Mouse (Mus musculus): Measurements from ENCODE around the gene Samhd1. TPM values are rescaled to one million over a fixed set of nuclear protein-coding genes. Genes with fewer than 3 reads are reported as not detected.

Samhd1 gene
- total RNA-seq, 2 experiments from 2014 or later, result 12.7 to 13.9 TPM

DNA sequence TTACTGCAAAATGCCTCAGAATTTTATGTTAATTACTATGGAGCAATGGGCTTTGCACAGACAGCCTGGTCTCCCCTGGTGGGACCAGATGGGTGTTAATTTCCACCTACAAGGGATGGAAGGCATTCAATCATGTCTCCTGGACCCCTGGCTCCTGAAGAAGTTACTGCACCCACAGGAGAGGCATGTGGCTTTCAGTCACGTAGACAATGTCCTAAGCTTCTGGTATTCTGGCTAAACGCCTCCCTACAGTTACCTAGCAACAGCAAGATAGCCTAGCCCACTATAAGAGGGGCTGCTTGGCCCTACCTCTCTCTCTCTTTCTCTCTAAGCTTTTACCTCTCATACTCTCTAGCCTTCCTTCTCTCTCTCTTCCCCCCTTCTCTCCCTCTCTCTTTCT lies 32.8 kb downstream of the Samhd1 start:
- no peak for DNase-seq (ENCODE audit: low spot score in 2 of 2)

DNA sequence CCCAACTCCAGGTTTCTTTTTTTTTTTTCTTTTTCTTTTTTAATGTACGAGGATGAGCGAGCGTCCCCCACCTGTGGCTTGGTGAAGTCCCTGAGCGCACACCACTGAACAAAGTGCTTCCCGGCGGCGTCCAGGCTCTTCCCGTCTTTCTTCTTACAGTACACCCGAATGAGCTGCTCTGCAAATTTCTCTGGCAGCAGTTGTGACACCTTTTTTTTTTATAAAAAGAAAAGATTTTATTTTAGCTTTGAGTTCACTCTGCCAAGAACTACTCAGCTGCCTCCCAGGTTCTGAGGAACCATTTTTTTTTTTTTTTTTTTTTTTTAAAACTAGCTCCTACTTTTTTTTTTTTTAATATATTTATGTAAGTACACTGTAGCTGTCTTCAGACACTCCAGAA lies 33.4 kb downstream of the Samhd1 start:
- no peak for DNase-seq (ENCODE audit: low spot score in 2 of 2)

DNA sequence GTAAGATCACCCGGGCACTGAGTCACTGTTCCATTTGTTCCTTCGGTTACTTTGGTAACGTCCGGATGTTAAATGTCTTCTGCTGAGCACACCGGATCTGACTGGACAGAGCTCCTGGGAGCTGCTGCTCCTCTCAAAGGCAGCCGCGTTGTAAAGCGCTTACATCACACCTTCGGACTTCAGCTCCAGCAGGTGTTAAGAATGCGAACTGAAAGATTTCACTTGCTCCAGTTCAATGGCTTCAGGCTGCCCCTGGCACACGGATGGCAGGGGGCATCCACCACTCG lies 34.8 kb downstream of the Samhd1 start:
- no peak for DNase-seq (ENCODE audit: low spot score in 2 of 2)

DNA sequence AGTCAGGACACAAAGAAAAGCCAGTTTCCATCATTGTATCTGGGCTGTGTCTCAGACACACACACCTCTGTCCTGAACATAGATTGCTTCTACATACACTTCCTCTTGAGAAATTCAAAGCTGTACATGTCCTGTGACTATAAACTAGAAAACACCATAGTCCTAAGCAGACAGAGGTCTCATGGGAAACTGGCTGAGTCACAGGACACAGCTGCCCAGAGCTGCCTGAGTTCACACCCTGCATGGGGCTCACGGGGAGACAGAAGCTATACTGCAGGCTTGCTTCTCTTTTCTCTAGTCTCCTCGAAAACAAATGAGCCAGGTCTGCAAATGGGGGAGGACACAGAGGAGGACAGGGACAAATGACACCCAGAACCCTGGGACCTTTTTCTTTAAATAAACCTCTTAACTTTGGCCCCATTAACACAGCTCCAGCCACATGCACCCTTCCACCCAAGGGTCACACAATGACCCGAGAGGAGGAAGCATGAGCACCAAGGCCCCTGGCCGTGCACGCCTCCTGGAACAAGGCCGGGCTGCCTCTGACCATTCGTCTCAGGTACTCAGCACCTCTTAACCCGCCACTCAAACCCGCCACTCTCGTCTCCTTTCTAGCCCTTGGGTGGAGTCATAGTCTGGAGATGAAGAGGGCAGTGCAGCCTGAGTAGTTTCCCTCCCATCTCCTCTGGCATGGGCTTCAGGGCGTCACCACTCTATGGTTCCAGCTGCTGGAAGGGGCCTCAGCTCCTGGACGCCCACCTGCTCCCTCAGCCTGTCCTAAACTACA lies 35.3 kb downstream of the Samhd1 start:
- DNase-seq (ENCODE audit: low spot score in 2 of 2), result no peak

DNA sequence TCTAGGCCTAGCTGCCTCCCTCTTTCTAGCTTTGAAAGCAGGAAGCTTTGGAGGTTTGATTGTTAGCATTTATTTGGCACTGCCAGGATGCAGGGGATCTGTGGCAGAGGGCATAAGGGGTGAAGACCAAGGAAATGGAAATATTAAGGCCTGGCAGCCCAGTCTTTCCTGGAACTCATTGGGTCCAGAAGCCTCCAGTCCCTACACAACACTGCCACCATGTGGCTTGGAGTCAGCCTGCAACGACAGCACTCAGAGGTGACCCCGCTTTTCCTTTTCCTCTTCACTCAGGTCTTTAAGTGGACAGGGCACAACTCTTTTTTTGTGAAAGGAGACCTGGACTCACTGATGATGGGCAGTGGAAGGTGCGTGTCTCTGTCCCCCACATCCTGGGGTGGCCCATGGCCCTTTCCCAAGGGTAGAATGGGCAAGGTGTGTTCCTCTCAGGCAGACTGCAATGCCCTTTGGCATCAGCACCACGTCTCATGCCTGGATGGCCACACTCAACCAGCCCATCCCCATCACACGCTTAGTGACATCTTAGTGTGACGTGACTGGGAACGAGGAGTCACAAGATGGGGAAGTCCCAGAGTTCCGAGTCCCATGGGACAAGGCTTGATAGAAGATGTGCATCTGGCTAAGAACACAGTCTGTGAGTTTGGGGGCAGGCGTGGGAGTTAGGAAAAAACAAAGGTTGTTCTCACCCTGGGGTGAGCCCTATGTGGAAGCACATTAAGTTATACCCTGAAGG lies 39.9 kb downstream of the Samhd1 start:
- peak; percentile 66 to 77 for DNase-seq (ENCODE audit: low spot score in 2 of 2)

DNA sequence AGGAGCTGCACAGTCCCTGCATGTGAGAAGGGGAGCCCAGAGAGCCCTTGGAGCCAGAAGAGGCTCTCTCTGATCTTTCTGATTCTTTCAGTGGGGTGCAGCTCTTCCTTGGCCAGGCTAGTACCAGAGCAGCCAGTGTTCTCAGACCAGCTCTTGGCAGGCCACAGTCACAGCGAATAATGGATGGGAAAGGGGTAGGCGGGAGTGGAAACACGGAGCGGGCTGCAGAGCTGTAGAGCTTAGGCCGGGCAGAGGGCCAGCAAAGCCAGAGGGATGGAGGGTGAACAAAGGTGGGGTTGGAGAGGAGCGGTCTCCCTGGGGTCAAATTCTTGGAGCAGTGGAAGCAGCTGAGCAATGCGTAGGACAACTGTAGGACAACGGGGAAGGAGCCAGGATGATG lies 43.0 kb downstream of the Samhd1 start:
- DNase-seq (ENCODE audit: low spot score in 2 of 2), result peak in 1 of 2 experiments; percentile 33

DNA sequence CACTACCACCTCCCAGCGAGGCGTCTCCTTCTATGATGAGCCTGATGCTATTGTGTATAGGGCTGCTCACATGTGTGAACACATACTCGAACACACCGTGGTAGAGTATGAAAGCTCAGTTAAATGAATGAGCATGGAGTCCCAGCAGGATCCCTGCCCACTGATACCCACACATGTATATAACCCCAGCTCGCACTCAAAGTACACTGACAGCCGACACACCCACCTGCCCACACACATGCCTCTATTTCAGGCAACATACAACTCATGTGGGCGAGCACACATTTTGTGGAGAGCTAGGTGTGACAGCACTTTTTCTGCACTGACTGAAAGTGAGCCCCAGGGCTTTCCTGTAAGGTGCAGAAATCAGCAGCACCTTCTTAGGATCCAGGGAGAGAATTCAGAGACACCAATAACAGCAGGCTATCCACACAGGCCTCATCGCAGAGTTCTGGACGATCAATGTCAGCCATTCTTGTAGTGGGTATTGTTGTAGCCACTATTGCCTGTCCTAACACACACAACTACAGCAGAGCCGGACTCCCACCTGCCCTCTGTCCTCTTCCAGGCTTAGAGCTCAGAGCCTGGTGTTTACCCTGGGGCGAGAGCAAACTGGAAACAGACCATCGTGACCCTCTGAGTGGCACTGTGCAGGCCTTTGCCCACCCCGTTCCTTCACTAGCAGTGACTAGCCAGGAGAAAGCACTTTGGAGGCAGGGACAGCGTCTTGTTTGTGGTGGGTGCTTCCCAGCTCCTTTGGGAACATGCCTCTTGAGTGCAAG lies 47.3 kb downstream of the Samhd1 start:
- peak; percentile 55 to 71 for DNase-seq (ENCODE audit: low spot score in 2 of 2)

DNA sequence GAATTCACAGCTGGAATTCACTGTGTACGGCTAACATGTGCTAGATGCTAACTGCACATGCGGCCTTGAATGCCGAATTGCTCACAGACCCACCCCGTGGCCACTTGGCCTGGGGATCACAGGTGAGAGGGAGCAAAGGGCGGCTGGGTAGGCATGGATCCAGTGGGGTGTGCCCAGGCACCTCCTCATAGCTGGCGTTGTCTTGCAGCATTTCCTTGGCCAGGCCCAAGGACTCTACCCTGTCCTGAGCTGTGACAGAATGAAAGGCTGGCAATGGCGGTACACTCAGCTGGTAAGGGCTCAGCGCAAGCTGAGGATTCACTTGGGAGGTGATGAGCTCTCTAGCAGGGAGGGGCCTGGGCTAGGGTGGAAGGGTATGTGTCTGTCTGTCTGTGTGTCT lies 48.3 kb downstream of the Samhd1 start, which contains the start of gene Tldc2:
Tldc2 (plus strand) TSS at position 260 of the 400 bp plus-strand sequence.
- no peak for DNase-seq (ENCODE audit: low spot score in 2 of 2)

DNA sequence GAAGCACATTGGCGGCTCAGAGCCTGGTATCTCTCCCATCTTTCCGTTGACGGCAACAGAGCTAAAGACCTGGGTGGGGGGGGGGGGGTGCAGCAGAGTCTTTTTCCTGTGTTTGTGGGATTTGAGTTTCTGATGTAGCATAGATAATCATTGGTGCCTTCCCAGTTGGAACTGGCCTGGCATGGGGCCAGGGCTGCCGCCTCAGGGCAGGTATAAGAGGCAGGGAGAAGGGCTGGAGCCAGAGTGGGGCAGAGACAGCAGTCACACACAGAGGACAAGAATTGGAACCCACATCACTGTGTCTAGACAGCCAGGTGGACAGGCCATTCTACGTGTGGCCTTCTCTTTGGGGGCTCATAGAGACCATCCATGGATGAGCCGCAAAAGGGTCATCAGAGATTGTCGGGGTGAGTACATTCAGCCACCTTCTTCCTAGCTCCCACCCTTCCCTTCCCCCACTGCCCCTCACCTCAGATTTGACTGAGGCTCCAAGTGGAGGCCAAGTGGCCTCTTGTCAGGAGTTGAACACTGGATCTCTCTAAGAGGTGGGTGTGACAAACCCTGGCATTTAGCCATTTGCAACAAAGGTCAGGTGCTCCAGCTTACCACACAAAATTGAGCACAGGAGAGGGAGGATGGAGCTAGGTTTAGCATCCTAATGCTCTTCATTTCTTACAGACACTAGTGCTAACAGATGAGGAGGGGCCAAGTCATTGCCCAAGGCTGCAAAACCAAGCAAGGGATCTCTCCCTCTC lies 50.1 kb downstream of the Samhd1 start:
- DNase-seq (ENCODE audit: low spot score in 2 of 2), result no peak

DNA sequence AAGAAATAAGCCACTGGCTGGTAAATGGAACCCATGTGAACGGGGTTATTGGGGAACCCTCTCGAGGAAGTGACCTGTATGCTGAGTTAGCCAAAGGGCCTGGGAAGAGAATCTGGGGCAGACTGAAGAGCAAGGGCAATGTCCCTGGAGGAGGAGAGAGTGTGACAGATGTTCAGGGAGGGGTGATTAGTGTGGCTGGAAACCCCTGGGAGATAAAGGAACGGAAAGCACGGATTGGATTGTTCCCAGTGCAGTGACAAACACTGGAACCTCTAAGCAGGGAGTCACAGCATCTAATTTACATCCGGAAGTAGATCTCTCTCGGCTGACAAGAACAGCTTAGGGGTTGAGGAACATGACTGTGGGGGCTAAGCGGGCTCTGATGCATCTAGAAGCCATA lies 53.1 kb downstream of the Samhd1 start:
- no peak for DNase-seq (ENCODE audit: low spot score in 2 of 2)

DNA sequence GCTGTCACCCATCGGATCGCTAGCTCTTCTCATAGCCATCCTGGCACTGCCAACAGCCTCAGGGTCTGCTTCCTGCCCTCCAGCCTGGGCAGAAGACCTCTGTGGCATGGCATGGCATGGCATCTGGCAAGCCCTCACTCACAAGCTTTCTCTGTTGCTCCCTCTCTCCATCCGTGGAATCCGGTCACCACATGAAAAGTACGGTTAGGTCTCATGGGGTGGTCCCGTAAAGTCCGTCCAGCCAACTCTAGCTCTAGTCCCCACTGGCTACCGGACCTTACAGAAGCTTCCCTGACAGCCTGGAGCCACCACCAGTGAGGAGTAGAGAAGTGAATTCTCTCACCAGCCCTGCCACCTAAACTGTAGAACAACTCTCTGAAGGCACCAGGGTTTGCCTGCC lies 53.7 kb downstream of the Samhd1 start:
- no peak for DNase-seq (ENCODE audit: low spot score in 2 of 2)

DNA sequence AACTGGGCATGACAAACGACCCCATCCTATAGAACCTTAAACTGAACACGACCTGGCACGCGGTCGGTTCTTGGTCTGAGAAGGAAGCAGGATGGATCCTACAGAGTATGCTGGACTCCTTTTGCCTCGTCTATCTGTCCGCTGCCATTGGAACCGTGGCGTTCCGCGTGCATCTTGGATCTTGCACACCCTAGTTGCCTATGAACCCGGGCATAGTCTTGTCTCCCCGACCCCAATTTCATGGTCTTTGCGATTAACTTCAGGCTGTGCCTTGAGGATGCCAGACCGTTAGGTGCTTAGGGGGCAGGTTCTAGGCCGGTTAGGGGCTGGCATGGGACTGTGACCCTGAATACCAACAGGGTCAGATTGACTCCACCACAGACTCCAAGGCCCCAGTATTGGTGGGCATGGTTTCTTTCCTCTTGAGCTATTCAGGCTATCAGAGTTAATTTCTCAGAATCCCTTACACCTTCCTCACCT lies 55.3 kb downstream of the Samhd1 start:
- no peak for DNase-seq (ENCODE audit: low spot score in 2 of 2)

DNA sequence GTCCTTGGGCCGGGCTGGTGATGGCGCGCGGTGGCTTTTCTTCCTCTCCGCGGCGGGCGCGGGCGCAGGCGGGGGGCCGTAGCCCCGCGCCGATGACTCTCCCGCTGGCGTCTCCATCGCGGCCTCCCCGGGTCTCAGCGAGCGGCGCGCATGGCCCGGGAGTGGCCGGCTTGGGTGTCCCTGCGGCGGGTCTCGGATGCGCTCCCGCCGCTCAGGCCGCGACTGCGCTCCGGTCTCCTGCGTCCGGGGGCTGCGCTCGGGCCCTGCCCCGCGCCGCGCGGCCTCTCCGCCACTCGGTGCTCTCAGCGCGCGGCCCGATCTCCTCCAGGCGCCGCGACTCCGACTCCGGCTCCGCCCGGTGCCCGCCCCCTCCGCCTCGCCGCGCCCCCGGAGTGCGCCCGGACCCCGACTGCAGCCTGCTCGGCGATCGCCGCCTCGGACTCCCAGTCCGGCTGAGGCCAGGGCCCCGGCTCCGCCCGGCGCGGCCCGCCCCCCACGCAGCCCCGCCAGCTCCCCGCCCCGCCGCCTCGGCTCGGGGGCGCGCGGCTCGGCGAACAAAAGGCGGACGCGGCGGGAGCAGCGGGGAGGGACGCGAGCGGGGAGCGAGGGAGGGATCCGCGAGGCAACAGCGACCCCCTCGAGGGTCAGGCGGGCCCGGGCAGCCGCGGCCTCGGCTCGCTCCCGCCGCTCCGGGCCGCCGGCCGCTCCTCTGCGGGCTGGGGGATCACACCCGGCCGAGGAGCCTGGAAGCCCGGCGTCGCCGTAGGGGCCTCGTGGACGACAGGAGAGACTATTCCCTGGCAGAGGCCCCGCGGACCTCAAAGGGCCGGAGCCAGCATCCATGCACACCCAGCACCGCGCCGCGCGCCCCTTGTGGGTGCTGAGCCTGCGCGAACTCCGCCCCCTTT lies 56.0 kb downstream of the Samhd1 start, which contains the start of gene Soga1:
Soga1 (minus strand) TSS at position 462 of the 908 bp plus-strand sequence.
- peak; percentile 68 to 78 for DNase-seq (ENCODE audit: low spot score in 2 of 2)

DNA sequence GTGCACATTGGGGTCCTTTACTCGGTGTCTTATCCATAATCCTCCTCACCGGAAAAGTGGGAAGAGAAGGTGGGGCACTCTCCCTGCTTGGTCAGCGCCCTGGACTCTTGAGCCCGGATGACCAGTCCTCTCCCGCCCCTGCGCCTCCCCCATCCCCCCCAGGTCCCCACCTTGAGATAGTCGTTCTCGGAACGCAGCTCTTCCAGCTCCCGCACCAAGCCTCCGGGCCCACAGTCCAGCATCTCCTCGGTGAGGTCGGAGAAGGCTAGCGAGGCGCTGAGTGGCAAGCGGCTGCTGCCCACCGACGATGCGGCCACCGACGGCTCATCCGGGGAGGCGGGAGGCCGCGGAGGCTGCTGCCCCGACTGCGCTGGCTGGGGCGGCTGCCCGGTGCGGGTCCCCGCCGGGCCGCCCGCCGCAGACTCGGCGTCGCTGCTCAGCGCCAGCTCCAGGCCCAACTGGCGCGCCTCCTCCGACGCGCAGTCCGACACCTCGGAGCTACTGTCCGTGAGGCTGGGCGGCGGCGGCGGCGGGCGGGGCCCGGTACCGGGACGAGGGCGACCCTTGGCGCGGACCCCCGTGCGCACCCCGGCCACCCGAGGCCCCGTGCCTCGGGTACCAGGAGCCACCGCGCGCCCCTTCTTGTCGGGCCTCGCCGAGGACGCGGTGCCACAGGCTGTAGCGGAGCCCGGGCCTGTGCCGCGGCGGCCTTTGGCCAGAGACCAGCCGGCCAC lies 56.8 kb downstream of the Samhd1 start:
- peak in 1 of 2 experiments; percentile 26 for DNase-seq (ENCODE audit: low spot score in 2 of 2)

DNA sequence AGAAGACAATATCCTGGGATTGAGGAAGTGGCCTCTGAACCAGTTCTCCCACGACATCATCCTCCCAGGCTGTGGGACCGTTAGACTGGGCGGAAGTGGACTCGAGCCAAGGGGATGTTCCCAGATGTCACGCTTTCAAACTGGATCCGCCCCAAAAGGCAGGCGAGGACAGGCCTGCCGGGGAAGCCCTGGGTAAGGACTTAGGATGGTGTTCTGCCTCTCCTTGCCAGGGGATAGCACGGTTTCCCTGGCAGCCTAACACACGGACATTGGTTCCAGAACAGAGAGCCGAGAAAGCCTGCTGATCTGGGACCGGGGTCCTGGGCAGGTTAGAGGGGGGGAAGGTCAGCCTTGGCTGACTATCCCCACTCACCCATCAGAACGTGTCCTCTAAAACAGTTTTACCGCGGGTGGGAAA lies 57.4 kb downstream of the Samhd1 start:
- DNase-seq (ENCODE audit: low spot score in 2 of 2), result peak; percentile 47 to 64

DNA sequence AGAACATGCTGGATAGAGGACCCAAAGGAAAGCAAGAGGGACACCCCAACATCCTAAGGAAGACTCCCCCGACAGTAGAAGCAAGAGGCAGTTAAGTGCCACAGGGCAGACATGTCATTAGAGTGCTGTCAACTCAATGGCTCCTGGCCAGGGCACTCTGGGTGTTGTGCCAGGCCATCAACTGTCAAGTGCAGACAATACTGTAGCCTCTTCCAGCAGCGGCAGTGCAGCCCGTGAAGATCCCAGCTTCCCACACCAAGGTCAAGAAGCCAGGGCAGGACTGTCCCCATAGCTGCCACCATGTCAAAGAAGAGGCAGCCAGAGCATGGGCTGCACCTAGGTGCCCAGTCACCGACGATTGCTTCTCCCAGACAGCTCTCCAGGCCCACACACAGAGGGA lies 57.9 kb downstream of the Samhd1 start:
- no peak for DNase-seq (ENCODE audit: low spot score in 2 of 2)

DNA sequence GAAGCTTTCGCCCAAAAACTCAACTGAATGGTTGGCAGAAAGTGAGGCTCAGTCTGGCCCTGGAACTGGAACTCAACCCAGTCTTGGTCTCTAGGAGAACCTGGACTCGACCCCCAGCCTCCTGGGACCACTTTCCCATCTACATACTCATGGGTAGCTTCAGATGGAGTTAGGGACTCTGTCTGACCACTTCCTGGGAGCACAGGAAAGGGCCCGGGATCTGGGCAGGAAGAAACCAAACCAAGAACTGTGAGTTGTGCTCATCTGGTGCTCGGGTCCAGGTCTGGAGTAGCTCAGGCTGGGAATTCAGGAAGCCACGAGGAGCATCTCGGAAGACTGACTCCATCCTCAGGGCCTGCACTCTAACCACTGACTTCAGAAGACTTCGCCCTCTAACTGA lies 58.5 kb downstream of the Samhd1 start:
- DNase-seq (ENCODE audit: low spot score in 2 of 2), result no peak

DNA sequence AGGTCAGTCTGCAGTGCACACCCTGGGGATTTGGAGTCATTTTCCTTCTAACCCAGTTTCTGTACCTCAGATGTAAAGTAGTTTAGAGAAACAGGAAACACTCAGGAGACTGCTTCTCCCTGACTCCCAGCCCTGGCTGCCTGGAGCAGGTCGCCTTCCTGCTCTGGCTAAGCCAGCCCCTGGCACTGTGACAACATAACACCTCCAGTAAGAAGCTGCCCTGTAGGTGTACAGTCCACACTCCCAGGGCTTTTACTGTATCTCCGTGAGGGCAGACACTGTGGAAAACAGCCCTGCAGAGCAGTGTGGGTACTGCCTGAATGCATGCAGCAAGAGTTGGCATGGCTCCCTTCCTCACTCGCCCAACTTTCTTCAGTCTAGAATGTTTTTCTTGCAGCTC lies 59.4 kb downstream of the Samhd1 start:
- DNase-seq (ENCODE audit: low spot score in 2 of 2), result no peak

DNA sequence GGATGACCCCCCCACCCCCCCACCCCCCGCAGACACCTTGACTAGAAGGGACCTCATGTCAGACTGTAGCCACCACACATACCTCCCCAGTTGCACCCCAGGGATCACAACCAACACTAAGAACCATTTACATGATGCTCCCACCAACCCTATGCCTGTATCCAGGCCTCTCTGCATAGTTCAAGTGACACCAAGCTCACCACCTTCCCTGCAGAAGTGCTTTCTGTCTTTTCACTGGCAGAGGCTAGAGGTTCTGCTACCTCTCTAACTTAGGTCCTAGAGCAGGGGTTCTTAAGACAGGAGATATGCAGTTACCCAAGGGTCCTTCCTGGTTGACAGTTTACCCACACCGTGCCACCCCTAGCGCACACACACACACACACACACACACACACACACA lies 59.8 kb downstream of the Samhd1 start:
- no peak for DNase-seq (ENCODE audit: low spot score in 2 of 2)

Measured in left cerebral cortex, adult 18-20 months (tissue).